Mouse (Mus musculus): ENCODE measurements around the gene Arntl2. TPM values are rescaled to one million over a fixed set of nuclear protein-coding genes. Genes with fewer than 3 reads are reported as not detected.

The Arntl2 gene
- polyA plus RNA-seq, 1 experiment: 0.49 TPM

- no peaks in the 10 kb centered on the region for H3K79me3 ChIP-seq (ENCODE audit: low read depth)
- no peak overlapping the region for H3ac ChIP-seq (ENCODE audit: control insufficient read depth, insufficient read length, low read depth)
- no peaks in the 10 kb centered on the region for H3K79me2 ChIP-seq (ENCODE audit: control insufficient read depth, insufficient read depth)
- H3K27me3 ChIP-seq (ENCODE audit: control insufficient read depth, insufficient read depth, insufficient read length): no peaks in the 10 kb centered on the region
- H3K36me3 ChIP-seq (ENCODE audit: control insufficient read depth, insufficient read depth): no peaks in the 10 kb centered on the region
- H3K4me3 ChIP-seq (ENCODE audit: insufficient read depth, poor library complexity, severe bottlenecking): no peak overlapping the region
- no peak for TF ChIP-seq MAX (IDR thresholded peaks at IDR 0.05)
- no peak for TF ChIP-seq CEBPB (IDR thresholded peaks at IDR 0.05; ENCODE audit: low read depth)
- no peak for TF ChIP-seq MYOD1 (IDR thresholded peaks at IDR 0.05; ENCODE audit: control insufficient read depth, insufficient read length, low read depth)
- no peak for TF ChIP-seq FOSL1 (IDR thresholded peaks at IDR 0.05; ENCODE audit: insufficient read depth, low read length, poor library complexity, severe bottlenecking)
- no peak for TF ChIP-seq MYOG (IDR thresholded peaks at IDR 0.05; ENCODE audit: control insufficient read depth, extremely low read depth, insufficient read length)
- no peak for TF ChIP-seq CTCF (IDR thresholded peaks at IDR 0.05; ENCODE audit: control insufficient read depth, insufficient read depth, insufficient read length)
- no peak for TF ChIP-seq USF1 (IDR thresholded peaks at IDR 0.05; ENCODE audit: low read depth)
Observed at GRCm38 (mm10) chr6:146848281-146848680, 52.4 kb downstream of the Arntl2 start.

- TF ChIP-seq CEBPB (IDR thresholded peaks at IDR 0.05; ENCODE audit: low read depth): no peak
- H3ac ChIP-seq (ENCODE audit: control insufficient read depth, insufficient read length, low read depth): no peak within 1 kb of the TSS
Observed at GRCm38 (mm10) chr6:146850050-146850449, 54.2 kb downstream of the Arntl2 start, which contains the start of gene Smco2. TSS of gene Smco2 (plus strand) at chr6:146850104.

DNA sequence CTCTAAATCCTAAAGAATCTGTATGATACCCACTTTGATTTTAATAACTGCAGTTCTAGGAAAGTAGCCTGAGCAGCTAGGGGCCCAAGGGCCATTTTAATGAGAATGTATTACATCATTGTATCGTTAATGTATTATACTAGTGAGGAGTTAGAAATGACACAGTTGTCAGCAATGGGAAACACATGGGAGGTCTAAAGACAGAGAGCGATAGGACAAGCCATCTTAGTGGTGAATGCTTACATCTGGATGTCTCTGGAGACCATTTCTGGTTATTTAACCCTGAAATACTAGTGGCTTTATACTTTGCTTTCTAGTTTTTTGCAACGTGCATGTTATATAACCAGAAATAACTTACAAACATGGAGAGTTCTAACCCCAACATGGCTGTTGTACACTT is 56.1 kb downstream of the Arntl2 start:
- Histone ChIP-seq H3K27me3 (ENCODE audit: control insufficient read depth, insufficient read depth, insufficient read length) (no peaks in the 10 kb centered on the region), H3K36me3 (ENCODE audit: control insufficient read depth, insufficient read depth) (no peaks in the 10 kb centered on the region), H3K4me3 (ENCODE audit: insufficient read depth, poor library complexity, severe bottlenecking) (no peak overlapping the region), H3K79me3 (ENCODE audit: low read depth) (no peaks in the 10 kb centered on the region), H3ac (ENCODE audit: control insufficient read depth, insufficient read length, low read depth) (no peak overlapping the region), H3K79me2 (ENCODE audit: control insufficient read depth, insufficient read depth) (no peaks in the 10 kb centered on the region)
- TF ChIP-seq MYOD1 (IDR thresholded peaks at IDR 0.05; ENCODE audit: control insufficient read depth, insufficient read length, low read depth) (no peak), CTCF (IDR thresholded peaks at IDR 0.05; ENCODE audit: control insufficient read depth, insufficient read depth, insufficient read length) (no peak), CEBPB (IDR thresholded peaks at IDR 0.05; ENCODE audit: low read depth) (no peak), MYOG (IDR thresholded peaks at IDR 0.05; ENCODE audit: control insufficient read depth, extremely low read depth, insufficient read length) (no peak), FOSL1 (IDR thresholded peaks at IDR 0.05; ENCODE audit: insufficient read depth, low read length, poor library complexity, severe bottlenecking) (no peak), MAX (IDR thresholded peaks at IDR 0.05) (no peak), USF1 (IDR thresholded peaks at IDR 0.05; ENCODE audit: low read depth) (no peak)

More at GRCm38 (mm10) chr6:146850050-146850449, 54.2 kb downstream of the Arntl2 start, which contains the start of gene Smco2:
- Histone ChIP-seq H3K4me3 (ENCODE audit: insufficient read depth, poor library complexity, severe bottlenecking) (no peak within 1 kb of the TSS), H3K79me2 (ENCODE audit: control insufficient read depth, insufficient read depth) (no peaks in the 10 kb centered on the region), H3K79me3 (ENCODE audit: low read depth) (no peaks in the 10 kb centered on the region), H3K27me3 (ENCODE audit: control insufficient read depth, insufficient read depth, insufficient read length) (no peaks in the 10 kb centered on the region), H3K36me3 (ENCODE audit: control insufficient read depth, insufficient read depth) (no peaks in the 10 kb centered on the region)

DNA sequence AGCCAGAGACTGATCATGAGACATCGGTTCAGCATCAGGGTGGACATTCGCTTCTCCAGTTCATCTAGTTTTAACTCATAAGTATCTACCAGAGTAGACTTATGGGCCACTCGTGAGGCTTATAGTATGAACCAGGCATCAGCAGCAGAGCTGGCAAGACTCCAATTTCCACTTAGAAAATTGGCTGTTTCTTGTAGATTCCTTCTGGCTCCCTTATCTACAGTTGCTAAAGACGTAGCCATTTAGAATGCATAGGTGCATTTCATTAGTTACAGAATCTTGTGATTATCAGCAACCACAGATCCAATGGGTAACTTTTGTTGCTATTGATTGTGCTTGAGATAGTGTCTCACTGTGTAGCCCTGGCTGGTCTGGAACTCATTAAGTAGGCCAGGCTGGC is 56.9 kb downstream of the Arntl2 start:
- Histone ChIP-seq H3K79me2 (ENCODE audit: control insufficient read depth, insufficient read depth) (no peaks in the 10 kb centered on the region), H3K36me3 (ENCODE audit: control insufficient read depth, insufficient read depth) (no peaks in the 10 kb centered on the region), H3ac (ENCODE audit: control insufficient read depth, insufficient read length, low read depth) (no peak overlapping the region), H3K4me3 (ENCODE audit: insufficient read depth, poor library complexity, severe bottlenecking) (no peak overlapping the region), H3K79me3 (ENCODE audit: low read depth) (no peaks in the 10 kb centered on the region), H3K27me3 (ENCODE audit: control insufficient read depth, insufficient read depth, insufficient read length) (no peaks in the 10 kb centered on the region)
- TF ChIP-seq USF1 (IDR thresholded peaks at IDR 0.05; ENCODE audit: low read depth): no peak
- no peak for TF ChIP-seq CEBPB (IDR thresholded peaks at IDR 0.05; ENCODE audit: low read depth)

GRCm38 (mm10) chr6:146855185-146855584 is 59.3 kb downstream of the Arntl2 start:
- H3K36me3 ChIP-seq (ENCODE audit: control insufficient read depth, insufficient read depth): no peaks in the 10 kb centered on the region
- H3K79me2 ChIP-seq (ENCODE audit: control insufficient read depth, insufficient read depth): no peaks in the 10 kb centered on the region
- H3K4me3 ChIP-seq (ENCODE audit: insufficient read depth, poor library complexity, severe bottlenecking): no peak overlapping the region
- H3K27me3 ChIP-seq (ENCODE audit: control insufficient read depth, insufficient read depth, insufficient read length): no peaks in the 10 kb centered on the region
- TF ChIP-seq MYOG (IDR thresholded peaks at IDR 0.05; ENCODE audit: control insufficient read depth, extremely low read depth, insufficient read length) (no peak), FOSL1 (IDR thresholded peaks at IDR 0.05; ENCODE audit: insufficient read depth, low read length, poor library complexity, severe bottlenecking) (no peak), MAX (IDR thresholded peaks at IDR 0.05) (no peak), MYOD1 (IDR thresholded peaks at IDR 0.05; ENCODE audit: control insufficient read depth, insufficient read length, low read depth) (no peak), CTCF (IDR thresholded peaks at IDR 0.05; ENCODE audit: control insufficient read depth, insufficient read depth, insufficient read length) (no peak), USF1 (IDR thresholded peaks at IDR 0.05; ENCODE audit: low read depth) (no peak), CEBPB (IDR thresholded peaks at IDR 0.05; ENCODE audit: low read depth) (no peak)
- no peak overlapping the region for H3ac ChIP-seq (ENCODE audit: control insufficient read depth, insufficient read length, low read depth)
- no peaks in the 10 kb centered on the region for H3K79me3 ChIP-seq (ENCODE audit: low read depth)

DNA sequence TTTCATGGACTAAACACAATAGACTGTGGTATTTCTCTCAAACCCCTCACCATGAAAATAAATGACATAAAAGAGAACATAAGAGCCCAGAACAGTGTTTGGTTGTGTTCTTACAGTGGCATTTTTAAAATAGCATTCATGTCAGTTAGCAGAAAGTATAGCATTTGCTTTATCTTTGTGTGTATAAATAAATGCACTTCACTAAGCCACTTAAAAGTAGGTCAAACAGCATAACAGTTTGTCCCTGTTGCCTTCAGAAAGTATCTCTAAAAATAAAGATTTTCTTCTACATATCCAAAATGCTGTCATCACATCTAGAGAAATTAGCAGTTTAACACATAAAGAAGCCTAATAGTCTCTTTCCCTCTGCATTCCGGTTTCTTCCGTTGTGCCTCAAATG is 61.5 kb downstream of the Arntl2 start:
- TF ChIP-seq FOSL1 (IDR thresholded peaks at IDR 0.05; ENCODE audit: insufficient read depth, low read length, poor library complexity, severe bottlenecking): no peak
- TF ChIP-seq MYOD1 (IDR thresholded peaks at IDR 0.05; ENCODE audit: control insufficient read depth, insufficient read length, low read depth): no peak
- no peak for TF ChIP-seq USF1 (IDR thresholded peaks at IDR 0.05; ENCODE audit: low read depth)
- no peak for TF ChIP-seq CTCF (IDR thresholded peaks at IDR 0.05; ENCODE audit: control insufficient read depth, insufficient read depth, insufficient read length)
- TF ChIP-seq CEBPB (IDR thresholded peaks at IDR 0.05; ENCODE audit: low read depth): no peak
- TF ChIP-seq MYOG (IDR thresholded peaks at IDR 0.05; ENCODE audit: control insufficient read depth, extremely low read depth, insufficient read length): no peak
- TF ChIP-seq MAX (IDR thresholded peaks at IDR 0.05): no peak
- no peaks in the 10 kb centered on the region for H3K79me2 ChIP-seq (ENCODE audit: control insufficient read depth, insufficient read depth)
- H3K4me3 ChIP-seq (ENCODE audit: insufficient read depth, poor library complexity, severe bottlenecking): no peak overlapping the region
- H3ac ChIP-seq (ENCODE audit: control insufficient read depth, insufficient read length, low read depth): no peak overlapping the region
- no peaks in the 10 kb centered on the region for H3K27me3 ChIP-seq (ENCODE audit: control insufficient read depth, insufficient read depth, insufficient read length)
- no peaks in the 10 kb centered on the region for H3K79me3 ChIP-seq (ENCODE audit: low read depth)
- H3K36me3 ChIP-seq (ENCODE audit: control insufficient read depth, insufficient read depth): no peaks in the 10 kb centered on the region
